Mouse (Mus musculus): ENCODE measurements around the gene Braf.
"Not testable (repeated sequence)": the region's sequence is repeated elsewhere in the genome, so short reads cannot be mapped to it uniquely, and the experiment has no call there.

Braf gene

DNA sequence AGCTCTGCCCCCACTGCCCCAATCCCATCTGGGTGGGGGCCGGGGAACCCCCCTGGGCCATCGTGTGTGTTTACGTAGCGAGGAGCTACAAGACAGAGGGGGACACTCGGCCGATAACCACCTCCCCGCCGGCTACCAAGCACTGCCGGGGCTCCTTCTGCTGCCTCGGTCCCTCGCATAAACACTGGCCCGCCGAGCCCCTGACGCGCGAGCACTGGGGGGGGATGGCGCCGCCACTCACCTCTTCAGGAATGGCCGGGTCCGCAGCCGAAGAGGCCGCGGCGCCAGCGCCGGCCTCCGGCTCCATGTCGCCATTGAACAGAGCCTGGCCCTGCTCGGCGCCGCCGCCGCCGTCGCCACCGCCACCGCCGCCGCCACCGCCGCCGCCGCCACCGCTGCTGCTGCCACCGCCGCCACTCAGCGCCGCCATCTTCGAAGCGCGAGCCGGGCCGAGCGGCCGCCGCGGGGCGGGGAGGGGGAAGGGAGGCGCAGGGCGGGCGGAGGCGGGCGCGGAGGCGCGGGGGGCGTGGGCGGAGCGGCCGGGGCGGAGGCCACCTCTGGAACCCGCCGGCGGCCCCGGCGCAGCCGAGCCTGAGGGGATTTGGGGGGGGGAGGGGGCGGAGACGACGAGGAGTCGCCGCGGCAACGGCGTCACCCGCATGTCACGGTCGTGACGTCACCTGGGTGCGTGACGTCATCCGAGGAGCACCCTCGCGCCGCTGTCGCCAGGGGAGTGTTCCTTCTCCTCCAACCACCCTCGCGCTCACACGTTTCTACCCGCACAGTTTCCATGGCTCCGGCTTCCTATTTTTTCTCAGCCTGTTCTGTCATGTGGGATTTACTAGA lies at the start of gene Braf:
Gene Braf, minus strand, starts transcription at position 598 of the 846 bp plus-strand sequence.
- DNase-seq = peak; percentile 87 to 96

DNA sequence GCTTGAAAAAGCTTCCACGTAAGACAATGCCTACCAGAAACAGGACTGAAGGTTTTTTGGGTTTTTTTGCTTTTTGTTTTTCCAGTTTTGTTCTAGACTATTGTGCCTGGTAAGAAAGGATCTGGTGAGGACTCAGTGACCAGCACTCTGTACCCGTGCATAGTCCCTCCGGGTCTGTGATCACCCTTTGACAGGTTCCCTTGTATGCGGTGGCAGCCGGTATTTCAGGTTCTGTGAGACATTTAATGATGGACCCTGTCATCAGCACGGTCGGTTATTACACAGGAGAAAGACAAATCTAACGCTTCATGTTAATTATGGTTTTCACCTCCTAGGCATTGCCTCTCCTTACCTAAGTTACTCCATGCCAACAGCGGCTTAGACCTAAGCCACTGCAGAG lies 49.8 kb upstream of the Braf start:
- DNase-seq = no peak

DNA sequence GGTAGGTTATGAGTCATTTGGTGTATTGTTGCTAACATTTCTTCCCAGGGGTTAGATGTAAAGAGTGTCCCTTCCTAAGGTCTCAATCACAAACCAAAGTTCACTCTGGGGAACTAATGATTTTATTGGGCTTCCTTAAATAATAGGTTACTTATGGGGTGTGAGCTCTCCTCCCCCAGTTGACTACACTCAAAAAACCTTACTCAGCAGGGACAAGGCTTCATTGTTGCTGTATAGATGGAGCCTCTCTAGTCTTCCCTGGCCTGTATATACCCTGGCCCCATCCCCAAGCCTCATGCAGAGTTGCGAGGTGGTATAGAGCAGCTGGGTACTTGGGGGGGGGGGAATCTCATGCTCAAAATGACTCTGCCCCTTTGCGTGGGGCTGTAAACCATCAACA lies 32.0 kb upstream of the Braf start:
- no peak for DNase-seq

DNA sequence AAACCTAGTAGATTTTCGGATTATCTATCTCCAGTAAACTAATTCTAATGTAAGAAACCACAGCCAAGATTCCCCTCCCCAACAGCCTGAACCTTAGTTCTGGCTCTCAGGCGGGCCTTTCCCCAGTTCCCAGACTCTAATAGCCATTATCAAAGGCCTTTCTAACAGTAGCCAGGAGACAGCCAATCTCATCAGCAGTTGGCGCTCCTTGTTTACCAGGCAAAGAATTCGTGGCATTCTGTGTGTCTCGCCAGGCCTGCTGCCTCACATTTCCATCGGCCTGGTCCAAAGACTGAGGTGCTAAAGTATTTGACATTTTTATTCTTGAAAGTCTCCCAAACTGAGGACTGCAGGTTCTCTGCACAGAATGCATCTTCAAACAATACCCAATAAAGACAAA lies 24.6 kb upstream of the Braf start:
- DNase-seq = no peak

DNA sequence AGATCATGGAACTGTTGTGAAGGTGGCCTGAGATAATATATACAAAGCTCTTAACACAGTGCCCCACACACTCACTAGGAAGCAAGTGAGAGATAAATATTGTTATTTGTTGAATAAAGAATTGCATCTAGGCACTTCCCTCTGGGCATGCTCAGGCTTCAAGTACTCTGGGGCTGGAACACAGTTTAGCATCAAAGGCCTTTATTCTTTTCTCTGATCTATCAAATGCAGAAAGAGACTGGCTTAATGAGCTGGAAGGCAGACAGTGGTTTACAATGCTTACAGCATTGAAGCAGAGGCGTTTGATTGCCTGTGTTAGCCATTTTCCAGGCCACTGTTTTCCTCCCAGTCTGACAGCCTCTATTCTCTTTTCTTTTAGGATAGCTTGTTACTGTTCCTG lies 21.8 kb upstream of the Braf start:
- DNase-seq = no peak

DNA sequence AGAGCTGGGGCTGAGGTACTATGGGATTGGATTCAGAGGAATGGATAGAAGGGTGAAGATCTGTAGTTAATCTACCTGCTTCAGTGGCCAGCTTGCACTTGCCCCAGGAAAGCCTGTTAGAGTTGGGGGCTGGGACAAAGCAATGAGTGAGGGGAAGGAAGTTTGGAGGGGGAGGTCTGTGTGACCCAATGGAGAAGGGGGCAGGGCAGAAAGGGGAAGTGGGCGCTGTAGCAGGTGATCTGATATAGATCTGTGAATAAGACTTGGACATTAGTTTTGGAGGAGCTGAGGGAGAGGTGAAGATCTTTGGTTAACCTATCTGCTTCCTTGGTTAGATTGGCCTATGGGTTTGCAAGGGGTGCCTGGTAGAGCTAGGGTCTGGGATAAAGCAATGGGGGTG lies 20.2 kb upstream of the Braf start:
- no peak for DNase-seq

DNA sequence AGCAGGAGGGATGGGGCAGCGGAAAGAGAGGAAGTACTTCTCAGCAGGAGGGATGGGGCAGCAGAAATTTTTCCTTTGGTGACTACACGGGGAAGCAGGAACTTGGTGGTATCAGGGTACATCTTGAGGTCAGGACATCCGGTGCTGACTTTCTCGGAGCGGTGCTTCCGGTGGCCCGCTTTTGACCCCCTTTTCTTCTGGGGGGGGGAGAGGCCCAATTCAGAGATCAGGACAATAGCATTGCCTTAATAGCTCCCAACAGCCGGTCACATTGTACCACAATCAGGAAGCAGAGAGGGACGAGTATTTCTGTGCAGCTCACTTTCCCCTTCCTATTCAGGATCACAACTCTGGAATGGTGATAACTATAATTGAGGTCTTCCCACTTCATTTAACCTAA lies 14.4 kb upstream of the Braf start:
- DNase-seq = not testable (repeated sequence)

DNA sequence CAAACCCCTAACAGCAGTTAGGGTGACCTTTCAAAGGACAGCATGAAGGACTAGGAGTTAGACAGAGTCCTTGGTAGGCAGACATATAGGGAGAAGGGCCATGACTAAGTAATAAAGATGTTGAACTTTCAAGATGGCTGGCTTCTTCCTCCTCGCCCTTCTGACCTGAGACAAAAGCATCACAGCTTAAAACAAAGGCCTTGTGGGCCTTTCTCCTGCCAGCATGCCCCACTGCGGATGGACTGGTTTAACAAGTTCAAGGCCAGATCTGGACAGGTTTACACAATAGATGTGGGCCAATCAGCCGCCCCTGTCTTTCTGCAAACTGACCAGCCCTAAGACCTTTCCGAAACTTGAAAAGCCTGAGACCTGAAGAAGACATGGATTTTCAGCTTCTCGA lies 2.8 kb upstream of the Braf start:
- DNase-seq = no peak

DNA sequence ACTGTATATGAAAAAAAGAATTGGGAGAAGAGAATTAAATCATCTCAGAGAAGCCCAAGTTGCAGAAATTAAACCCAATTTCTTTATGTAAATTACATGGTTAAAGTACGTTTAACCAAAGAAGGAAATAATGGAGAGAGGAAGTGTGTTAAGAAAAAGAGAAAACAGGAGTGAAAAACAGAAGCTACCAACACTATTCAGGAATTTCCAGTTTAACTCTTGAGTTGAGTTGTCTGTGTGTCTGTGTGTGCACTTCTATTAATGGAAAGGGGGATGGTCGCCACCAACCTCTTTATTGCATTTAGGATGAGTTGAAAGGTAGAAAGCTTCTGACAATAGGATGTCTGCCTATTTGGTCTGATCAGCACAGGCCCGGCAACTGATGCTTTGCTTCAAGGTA lies 886 bp upstream of the Braf start:
- DNase-seq = no peak

DNA sequence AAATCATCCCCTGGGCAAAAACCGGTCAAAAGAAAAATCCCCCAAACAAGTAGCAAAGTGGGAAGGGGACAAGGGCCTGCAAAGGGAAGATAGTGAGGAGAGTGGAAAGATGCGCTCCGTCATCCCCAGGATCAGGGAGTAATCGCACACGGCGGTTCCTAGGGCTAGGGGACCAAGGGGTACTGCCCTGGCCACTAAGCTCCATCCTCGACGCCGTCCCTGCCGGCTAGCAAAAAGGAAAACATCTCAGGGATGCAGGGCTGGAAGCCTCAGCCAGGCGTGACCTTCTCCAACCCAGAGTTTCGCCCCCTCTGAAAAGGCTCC lies 759 bp downstream of the Braf start:
- no peak for DNase-seq

DNA sequence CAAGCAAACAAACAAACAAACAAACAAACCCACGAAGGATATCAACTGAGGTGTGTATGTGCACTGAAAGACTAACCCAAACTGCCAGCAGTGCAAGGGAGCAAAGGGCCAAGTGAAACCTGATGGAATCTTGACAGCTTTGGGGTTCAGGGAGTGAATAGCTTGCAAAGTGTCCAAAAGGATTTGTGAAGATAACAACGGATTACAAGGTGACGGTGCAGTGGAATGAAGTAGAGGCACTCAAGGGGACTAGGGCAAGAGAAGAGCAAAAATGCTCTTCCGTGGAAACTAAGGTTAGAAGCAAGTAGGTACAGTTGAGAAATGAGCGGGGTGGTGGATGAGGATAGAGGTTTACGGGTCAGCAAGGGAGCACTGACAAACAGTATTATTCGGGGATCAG lies 1.2 kb downstream of the Braf start:
- DNase-seq = peak; percentile 12 to 21

DNA sequence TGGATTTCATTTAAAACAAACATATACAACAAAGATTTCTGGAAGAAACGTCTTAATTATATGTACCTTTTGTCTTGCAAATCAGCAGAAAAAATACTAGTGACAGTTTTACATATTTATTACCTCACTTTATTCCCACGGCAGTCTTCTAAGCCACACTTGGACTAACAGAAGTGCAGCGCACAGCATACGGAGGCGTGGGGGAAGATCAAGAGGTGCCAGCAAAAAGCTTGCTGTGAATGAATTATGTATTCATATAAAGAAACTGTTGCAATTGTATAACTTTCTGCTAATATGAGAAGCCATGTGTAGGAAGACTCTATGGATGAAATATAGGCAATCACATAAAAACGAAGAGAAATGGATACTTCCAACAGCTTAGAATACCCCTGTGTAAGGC lies 6.7 kb downstream of the Braf start:
- DNase-seq = peak in 1 of 2 experiments; percentile 16

DNA sequence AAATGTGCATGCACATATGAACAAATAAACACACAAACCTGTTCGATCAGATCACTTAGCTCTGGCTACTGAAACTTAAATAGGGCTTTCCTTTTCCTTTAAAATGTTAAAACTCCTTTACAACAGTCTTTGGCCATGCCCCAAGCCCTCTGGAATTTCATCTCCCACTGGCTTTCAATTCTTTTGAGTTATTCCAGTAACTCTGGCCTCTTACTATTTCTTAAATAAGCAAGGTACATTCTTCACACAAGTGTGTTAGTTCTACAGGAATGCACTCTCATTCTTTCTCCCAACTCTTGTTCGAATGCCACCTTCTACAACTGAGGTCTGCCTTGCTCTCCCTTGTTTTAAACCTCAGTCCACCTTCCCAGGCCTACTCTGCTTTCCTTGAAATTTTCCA lies 8.2 kb downstream of the Braf start:
- no peak for DNase-seq

DNA sequence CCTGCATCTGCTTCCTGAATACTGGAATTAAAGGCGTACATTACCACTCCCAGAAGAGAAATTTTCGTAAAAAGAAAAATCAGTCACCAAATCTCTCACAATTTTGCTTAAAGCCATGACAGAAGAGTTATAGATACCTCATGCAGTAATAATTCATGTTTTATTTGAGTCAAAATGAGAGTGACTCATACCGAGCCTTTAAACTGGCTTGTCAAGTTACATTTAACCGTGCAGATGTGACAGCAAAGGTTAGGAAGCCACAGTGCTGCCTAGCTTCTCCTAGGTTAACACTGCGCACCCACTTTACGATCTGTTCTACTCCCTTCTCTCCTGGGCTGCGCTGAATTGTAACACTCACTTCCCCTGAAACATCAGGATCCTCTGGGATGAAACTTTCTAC lies 10.9 kb downstream of the Braf start:
- no peak for DNase-seq

DNA sequence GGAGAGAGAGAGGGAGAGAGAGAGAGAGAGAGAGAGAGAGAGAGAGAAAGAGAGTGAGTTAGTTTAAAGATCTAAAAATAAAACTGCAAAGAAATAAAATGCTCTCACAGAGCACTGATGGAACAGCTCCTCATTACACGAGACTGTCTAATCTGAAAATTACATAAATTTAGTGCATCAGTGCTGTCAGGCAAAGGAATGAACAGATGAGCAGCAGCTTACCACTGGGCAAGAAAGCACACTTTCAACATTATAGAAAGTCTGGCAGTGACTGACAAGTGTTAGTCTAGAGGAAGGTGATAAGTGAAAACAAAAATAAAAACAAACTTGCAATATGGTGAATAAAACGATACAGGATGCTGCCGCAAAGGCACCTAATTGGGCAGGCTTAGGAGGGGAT lies 11.9 kb downstream of the Braf start:
- DNase-seq = no peak

DNA sequence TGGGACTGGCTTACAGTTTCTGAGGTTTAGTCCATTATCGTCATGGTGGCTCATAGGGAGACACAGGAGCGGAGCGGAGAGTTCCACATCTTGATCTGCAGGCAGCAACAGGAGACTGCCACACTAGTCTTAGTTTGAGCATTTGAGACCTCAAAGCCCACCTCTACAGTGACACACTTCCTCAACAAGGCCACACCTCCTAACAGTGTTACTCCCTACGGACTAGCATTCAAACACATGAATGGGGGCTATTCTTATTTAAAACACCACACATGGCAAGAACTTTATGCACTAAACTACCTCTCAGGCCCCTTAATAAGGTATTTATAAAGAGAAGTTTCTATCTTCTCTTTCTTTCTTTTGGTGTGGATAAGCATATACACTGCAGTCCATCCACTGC lies 19.6 kb downstream of the Braf start:
- no peak for DNase-seq

DNA sequence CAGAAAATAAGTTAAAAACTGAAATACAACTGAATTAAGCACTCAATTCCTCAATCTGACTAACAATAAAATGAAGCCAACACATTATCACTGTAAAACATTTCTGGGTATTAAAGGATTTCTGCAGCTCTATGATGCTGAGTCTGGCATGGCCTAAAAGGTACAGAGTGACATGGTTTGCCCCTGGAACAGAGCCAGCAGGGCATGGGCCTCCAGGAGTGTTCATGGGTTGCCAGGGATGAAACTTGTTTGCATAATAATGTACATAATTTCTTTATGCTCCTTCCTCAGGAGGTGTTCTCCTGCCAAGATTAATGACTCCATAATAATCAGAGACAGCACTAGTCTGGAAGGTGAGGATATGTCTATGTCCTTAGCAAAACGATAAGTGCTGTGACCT lies 32.1 kb downstream of the Braf start:
- DNase-seq = peak; percentile 36 to 61

DNA sequence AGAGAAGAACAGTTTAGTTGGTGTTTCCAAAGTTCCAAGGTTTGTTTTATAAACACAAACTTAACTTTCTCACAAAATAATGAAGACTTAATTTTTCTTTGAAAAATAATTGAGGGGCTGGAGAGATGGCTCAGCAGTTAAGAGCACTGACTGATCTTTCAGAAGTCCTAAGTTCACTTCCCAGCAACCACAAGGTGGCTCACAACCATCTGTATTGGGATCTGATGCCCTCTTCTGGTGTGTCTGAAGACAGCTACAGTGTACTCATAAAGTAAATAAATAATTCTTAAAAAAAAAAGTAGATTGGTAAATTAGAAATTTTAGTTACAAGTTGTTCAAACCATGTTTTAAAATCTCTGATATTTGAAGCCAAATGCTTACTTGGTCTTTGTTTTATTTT lies 38.4 kb downstream of the Braf start:
- not testable (repeated sequence) for DNase-seq

DNA sequence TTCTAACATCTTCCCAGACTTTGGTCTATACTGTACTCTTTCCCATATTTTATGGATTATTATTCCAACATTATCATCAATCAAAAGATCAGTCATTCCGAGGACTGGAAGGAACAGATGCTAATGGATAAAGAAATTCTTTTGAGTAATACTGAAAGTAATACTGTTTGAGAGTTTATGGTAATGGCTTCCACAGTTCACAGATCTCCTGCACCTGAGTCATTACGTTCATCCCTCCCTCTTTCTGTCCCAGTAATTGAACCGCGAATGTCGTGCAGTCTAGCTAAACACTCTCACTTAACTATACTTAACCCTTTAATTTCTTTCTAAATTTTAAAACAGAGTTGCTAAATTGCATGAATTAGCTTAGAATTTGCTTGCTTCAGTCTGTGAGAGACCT lies 43.5 kb downstream of the Braf start:
- DNase-seq = no peak

DNA sequence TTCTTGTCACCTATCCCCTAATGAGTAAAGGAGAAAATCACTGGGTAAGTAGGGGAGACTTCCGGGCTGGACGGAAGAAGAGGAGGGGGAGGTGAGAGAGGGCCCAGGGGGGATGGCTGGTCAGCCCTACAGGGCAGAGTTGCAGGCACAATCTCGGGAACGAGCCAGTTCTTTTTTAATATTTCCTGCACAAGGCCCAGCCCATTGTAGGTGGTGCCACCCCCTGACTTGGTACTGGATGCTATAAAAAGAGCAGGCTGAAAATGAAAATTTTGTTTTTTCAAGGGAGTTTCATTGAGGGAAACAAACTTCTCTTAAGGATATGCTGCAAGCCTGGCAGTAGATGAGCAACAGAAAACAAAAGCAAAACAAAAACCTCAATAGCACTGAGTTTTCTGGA lies 44.7 kb downstream of the Braf start:
- DNase-seq = no peak

DNA sequence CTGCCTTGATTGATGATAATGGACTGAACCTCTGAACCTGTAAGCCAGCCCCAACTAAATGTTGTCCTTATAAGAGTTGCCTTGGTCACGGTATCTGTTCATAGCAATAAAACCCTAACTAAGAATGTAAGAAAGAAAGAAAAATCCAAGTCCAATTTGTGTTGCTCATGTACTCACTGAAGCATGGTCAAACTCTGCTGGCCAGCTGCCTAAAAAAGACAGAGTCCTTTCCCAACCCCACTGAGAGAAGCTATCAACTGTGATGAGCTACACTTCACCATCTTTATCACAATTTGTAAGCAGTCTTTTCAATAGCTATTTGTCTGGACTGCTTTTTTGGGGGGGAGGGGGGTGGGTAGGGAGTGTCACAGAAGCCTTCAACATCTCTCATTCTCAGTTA lies 47.0 kb downstream of the Braf start:
- no peak for DNase-seq

DNA sequence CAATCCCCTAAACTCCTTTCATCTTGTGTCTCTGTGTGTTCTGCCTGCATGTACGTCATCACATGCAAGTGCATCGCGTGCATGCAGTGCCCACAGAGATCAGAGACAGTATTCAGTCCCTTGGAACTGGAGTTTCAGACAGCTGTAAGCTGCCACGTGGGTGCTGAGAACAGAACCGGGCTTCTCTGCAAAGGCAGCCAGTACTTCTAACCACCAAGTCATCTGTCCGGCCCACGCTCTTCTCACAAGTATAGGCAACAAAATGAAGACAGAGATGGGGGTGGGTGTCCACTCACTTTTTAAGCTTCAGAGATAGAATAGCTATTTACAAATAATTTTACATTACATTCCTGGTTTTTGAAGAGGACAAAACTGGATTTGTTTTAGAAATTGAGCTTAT lies 50.2 kb downstream of the Braf start:
- no peak for DNase-seq

DNA sequence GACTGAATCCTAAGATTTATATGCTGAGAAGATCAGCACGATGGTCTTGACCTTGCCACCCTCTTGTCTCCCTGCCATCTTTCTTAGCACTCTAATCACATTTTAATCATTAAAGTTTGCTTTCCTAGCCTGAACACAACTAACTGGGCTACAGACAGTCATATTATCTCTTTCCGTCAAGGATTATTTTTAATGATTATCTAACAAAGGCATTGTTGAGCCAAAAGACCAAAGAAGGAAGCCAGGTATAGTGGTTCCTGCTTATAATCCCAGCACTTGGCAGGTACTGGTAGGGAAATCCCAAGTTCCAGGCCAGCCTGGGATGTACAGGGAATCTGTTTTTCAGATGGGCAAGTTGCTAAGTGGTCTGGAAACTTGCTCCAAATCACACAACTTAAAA lies 114.0 kb downstream of the Braf start:
- no peak for DNase-seq

DNA sequence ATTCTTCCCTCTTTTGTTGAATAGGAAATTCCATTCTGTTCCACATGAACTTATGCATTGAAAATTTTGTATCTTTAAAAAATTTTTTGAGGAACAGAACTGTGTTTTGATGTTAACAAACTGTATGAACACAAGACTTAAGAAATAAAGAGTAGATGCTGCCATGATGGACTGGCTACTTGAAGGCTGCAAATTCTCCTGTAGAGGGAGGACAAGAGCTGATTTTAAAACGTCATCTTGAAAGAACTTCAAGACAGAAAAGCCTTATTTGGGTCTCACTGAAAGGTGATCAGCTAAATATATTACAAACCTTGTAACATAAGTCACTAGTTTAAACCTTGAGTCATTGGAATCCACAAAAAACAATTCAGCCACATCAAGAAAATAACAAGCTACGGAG lies 115.1 kb downstream of the Braf start:
- no peak for DNase-seq

DNA sequence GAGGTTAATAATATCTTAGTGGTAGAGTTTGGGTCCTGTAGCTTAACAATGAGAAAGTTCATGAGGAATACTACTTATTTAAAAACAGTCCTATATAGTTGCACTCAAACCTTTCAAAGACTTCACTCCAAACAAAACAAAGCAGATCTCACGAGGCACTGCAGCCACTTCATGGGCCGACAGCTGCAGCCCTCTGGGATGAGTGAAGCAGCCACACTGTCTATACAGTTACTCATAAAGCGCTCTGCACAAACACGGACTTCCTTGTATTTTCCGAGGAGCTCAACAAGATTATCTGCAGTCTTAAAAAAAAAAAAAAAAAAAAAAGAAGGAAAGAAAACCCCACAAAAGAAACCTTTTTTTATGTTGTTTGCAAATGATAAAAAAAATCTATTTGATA lies 117.9 kb downstream of the Braf start:
- DNase-seq = no peak

DNA sequence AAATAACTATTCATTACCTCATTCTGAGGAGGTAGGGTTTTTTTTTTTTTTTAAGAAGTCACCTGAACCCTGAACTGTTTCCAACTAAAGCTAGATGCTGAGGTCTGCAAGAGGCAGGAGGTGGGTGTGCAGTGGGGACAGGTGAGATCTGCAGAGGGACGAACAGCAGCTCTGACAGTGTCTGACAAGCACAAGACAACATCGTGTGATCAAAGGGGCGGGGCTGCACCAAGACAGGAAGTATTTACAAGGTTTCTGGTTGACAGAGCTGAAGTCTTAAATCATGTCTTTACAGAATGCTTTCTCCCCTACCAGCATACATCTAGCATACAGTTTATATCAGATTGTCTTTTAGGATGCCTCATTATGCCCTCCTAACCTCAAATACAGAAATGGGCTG lies 118.4 kb downstream of the Braf start:
- no peak for DNase-seq
